Mouse (Mus musculus): Measurements from ENCODE around the gene Dctn3. TPM values are rescaled to one million over a fixed set of nuclear protein-coding genes. Genes with fewer than 3 reads are reported as not detected.

Gene Dctn3
- polyA plus RNA-seq, 1 experiment from 2014 or later: 65.2 TPM

GRCm38 (mm10) chr4:41740380-41741157 is 17.6 kb upstream of the Dctn3 start:
- H3K27me3 ChIP-seq (ENCODE audit: insufficient read depth, low read length): no peaks in the 10 kb centered on the region
- ATAC-seq: peak; percentile 74
- H3K4me1 ChIP-seq (ENCODE audit: insufficient read depth): peaks cover 22% of the 10 kb centered on the region
- DNase-seq: no peak
- H3K9ac ChIP-seq (replicated peaks): peak overlapping the region; percentile 59
- H3K9me3 ChIP-seq (ENCODE audit: low read length): no peaks in the 10 kb centered on the region
- peaks cover 5% of the 10 kb centered on the region for H3K36me3 ChIP-seq (replicated peaks; ENCODE audit: insufficient read depth, low read length)
- peak overlapping the region; percentile 65 for H3K4me3 ChIP-seq (ENCODE audit: low read depth, low read length)
- TF ChIP-seq CTCF (IDR thresholded peaks at IDR 0.05; ENCODE audit: low read depth) (peak; percentile 27; the same call in 1 of the 2 replicates), EP300 (IDR thresholded peaks at IDR 0.05; ENCODE audit: low read depth) (no peak)
- H3K4me2 ChIP-seq (ENCODE audit: low read depth, low read length): peak overlapping the region; percentile 91
- under 1% methylated on average over 48 of the region's 48 CpGs for WGBS (ENCODE audit: insufficient replicate concordance)
- peak overlapping the region; percentile 87 for H3K27ac ChIP-seq (ENCODE audit: low read depth)

DNA sequence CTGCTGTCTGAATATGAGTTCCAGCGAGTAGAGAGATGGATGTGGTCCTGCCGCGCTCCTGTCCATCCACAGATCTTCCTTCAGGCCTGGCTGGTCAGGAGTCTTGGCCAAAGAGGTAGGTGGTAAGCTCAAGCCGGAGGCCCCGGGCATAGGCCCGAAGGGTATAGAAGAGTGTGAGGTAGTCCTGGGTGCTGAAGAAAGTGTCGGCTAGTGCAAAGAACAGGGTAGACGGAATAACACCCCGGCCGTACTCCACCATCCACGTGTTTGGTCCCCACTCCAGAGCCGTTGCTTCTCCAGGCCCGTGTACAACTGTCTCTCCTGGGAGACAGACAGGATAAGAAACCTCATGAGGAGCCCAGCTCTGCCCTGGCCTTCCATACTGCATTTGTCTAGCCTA is 16.3 kb upstream of the Dctn3 start:
- DNase-seq: no peak
- Histone ChIP-seq H3K27me3 (ENCODE audit: insufficient read depth, low read length) (no peaks in the 10 kb centered on the region), H3K4me1 (ENCODE audit: insufficient read depth) (peaks cover 22% of the 10 kb centered on the region), H3K9me3 (ENCODE audit: low read length) (no peaks in the 10 kb centered on the region), H3K27ac (ENCODE audit: low read depth) (no peak overlapping the region), H3K9ac (replicated peaks) (no peak overlapping the region), H3K4me3 (ENCODE audit: low read depth, low read length) (no peak overlapping the region), H3K36me3 (replicated peaks; ENCODE audit: insufficient read depth, low read length) (peaks cover 5% of the 10 kb centered on the region), H3K4me2 (ENCODE audit: low read depth, low read length) (0 out of 2 replicates have a peak overlapping the region, but pooled peaks have one; percentile 91)
- no peak for ATAC-seq
- 92% methylated on average over 13 of the region's 13 CpGs for WGBS (ENCODE audit: insufficient replicate concordance)
- TF ChIP-seq CTCF (IDR thresholded peaks at IDR 0.05; ENCODE audit: low read depth) (no peak), EP300 (IDR thresholded peaks at IDR 0.05; ENCODE audit: low read depth) (no peak)

- DNase-seq (no peak), ATAC-seq (no peak)
- 63% methylated on average over 1 of the region's 1 CpGs for WGBS (ENCODE audit: insufficient replicate concordance)
- peaks cover 4% of the 10 kb centered on the region; the same call in 1 of the 2 replicates for H3K27me3 ChIP-seq (ENCODE audit: insufficient read depth, low read length)
- no peak overlapping the region for H3K4me2 ChIP-seq (ENCODE audit: low read depth, low read length)
- H3K36me3 ChIP-seq (replicated peaks; ENCODE audit: insufficient read depth, low read length): peaks cover 5% of the 10 kb centered on the region
- TF ChIP-seq CTCF (IDR thresholded peaks at IDR 0.05; ENCODE audit: low read depth) (no peak), EP300 (IDR thresholded peaks at IDR 0.05; ENCODE audit: low read depth) (no peak)
- no peak overlapping the region for H3K27ac ChIP-seq (ENCODE audit: low read depth)
- H3K9ac ChIP-seq (replicated peaks): no peak overlapping the region
- no peak overlapping the region for H3K4me3 ChIP-seq (ENCODE audit: low read depth, low read length)
- H3K4me1 ChIP-seq (ENCODE audit: insufficient read depth): peaks cover 22% of the 10 kb centered on the region
- no peaks in the 10 kb centered on the region for H3K9me3 ChIP-seq (ENCODE audit: low read length)
These were observed 15.3 kb upstream of the Dctn3 start for GRCm38 (mm10) chr4:41738256-41738603.

GRCm38 (mm10) chr4:41737602-41738255 is 14.8 kb upstream of the Dctn3 start:
- no peak overlapping the region for H3K4me3 ChIP-seq (ENCODE audit: low read depth, low read length)
- peak; percentile 75 for DNase-seq
- no peak overlapping the region for H3K9ac ChIP-seq (replicated peaks)
- TF ChIP-seq CTCF (IDR thresholded peaks at IDR 0.05; ENCODE audit: low read depth) (peak; percentile 78), EP300 (IDR thresholded peaks at IDR 0.05; ENCODE audit: low read depth) (no peak)
- no peaks in the 10 kb centered on the region for H3K9me3 ChIP-seq (ENCODE audit: low read length)
- no peak overlapping the region for H3K4me2 ChIP-seq (ENCODE audit: low read depth, low read length)
- ATAC-seq: no peak
- peaks cover 22% of the 10 kb centered on the region for H3K4me1 ChIP-seq (ENCODE audit: insufficient read depth)
- no peak overlapping the region for H3K27ac ChIP-seq (ENCODE audit: low read depth)
- H3K36me3 ChIP-seq (replicated peaks; ENCODE audit: insufficient read depth, low read length): peaks cover 5% of the 10 kb centered on the region
- peaks cover 9% of the 10 kb centered on the region for H3K27me3 ChIP-seq (ENCODE audit: insufficient read depth, low read length)
- 34% methylated on average over 8 of the region's 8 CpGs for WGBS (ENCODE audit: insufficient replicate concordance)

GRCm38 (mm10) chr4:41731052-41731765 is 8.2 kb upstream of the Dctn3 start, which contains the start of gene Arid3c:
Gene Arid3c, minus strand, starts transcription at chr4:41731142.
- no peak within 1 kb of the TSS for H3K27ac ChIP-seq (ENCODE audit: low read depth)
- H3K9ac ChIP-seq (replicated peaks): no peak within 1 kb of the TSS
- peaks cover 69% of the 10 kb centered on the region for H3K27me3 ChIP-seq (ENCODE audit: insufficient read depth, low read length)
- H3K36me3 ChIP-seq (replicated peaks; ENCODE audit: insufficient read depth, low read length): no peaks in the 10 kb centered on the region
- no peak for ATAC-seq
- TF ChIP-seq EP300 (IDR thresholded peaks at IDR 0.05; ENCODE audit: low read depth) (no peak), CTCF (IDR thresholded peaks at IDR 0.05; ENCODE audit: low read depth) (no peak)
- H3K4me3 ChIP-seq (ENCODE audit: low read depth, low read length): peak within 1 kb of the TSS; percentile 39
- DNase-seq: no peak
- H3K9me3 ChIP-seq (ENCODE audit: low read length): no peaks in the 10 kb centered on the region
- H3K4me1 ChIP-seq (ENCODE audit: insufficient read depth): peaks cover 6% of the 10 kb centered on the region
- H3K4me2 ChIP-seq (ENCODE audit: low read depth, low read length): peak within 1 kb of the TSS; percentile 59
- 5% methylated on average over 41 of the region's 50 CpGs for WGBS (ENCODE audit: insufficient replicate concordance)

All from liver, postnatal 0 days (tissue).